ENCODE assay signal across 15 mouse cellular contexts in genomic region chr9:37437772-37438735, GRCm38 (mm10). TPM values are rescaled to one million over a fixed set of nuclear protein-coding genes. Genes with fewer than 3 reads are reported as not detected.
DNase-seq lines count a peak whose midpoint lies in the region; ATAC-seq and TF ChIP-seq lines count a peak whose summit lies in the region.
"Had no signal": no experiment of that assay in that cellular context is flagged by ENCODE, and none has a peak within 500 bp of the region (broad histone marks: within the 10 kb centered on the region; RNA-seq: fewer than 3 reads in every experiment).

No protein-coding gene starts in this region.

- no peak overlapping the region for H3K27ac ChIP-seq in lung, embryonic 14.5 days (ENCODE audit: low read depth)
- peak overlapping the region; percentile 32 for H3K27ac ChIP-seq in forebrain, embryonic 12.5 days
- H3K27ac ChIP-seq in hindbrain, postnatal 0 days: no peak overlapping the region
- H3K27ac ChIP-seq: embryonic facial prominence, embryonic 12.5 days had no signal

- ATAC-seq in lung, embryonic 14.5 days (ENCODE audit: insufficient read depth): peak; percentile 55; the same call in 1 of the 2 replicates
- ATAC-seq in forebrain, embryonic 12.5 days (ENCODE audit: low FRiP score): peak; percentile 70
- ATAC-seq in hindbrain, postnatal 0 days: peak; percentile 67; the same call in 1 of the 2 replicates

- TF ChIP-seq CTCF in lung, embryonic 14.5 days (IDR thresholded peaks at IDR 0.05; ENCODE audit: low read depth): no peak
- no peak for TF ChIP-seq CTCF in hindbrain, postnatal 0 days (IDR thresholded peaks at IDR 0.05; ENCODE audit: low read depth)

- H3K9ac ChIP-seq in lung, embryonic 14.5 days: no peak overlapping the region
- no peak overlapping the region for H3K9ac ChIP-seq in forebrain, embryonic 12.5 days
- H3K9ac ChIP-seq in hindbrain, postnatal 0 days (replicated peaks; ENCODE audit: low read length): no peak overlapping the region
- H3K9ac ChIP-seq: embryonic facial prominence, embryonic 12.5 days had no signal

- intact Hi-C loops in heart, postnatal 10 days (cut with DNase I): no loop called here

- H3K4me2 ChIP-seq in lung, embryonic 14.5 days: no peak overlapping the region
- no peak overlapping the region for H3K4me2 ChIP-seq in forebrain, embryonic 12.5 days
- H3K4me2 ChIP-seq in hindbrain, postnatal 0 days (ENCODE audit: low read depth, low read length): no peak overlapping the region
- H3K4me2 ChIP-seq: embryonic facial prominence, embryonic 12.5 days had no signal

- WGBS in lung, embryonic 14.5 days: 24% methylated on average over 3 of the region's 3 CpGs
- WGBS in forebrain, embryonic 12.5 days: 59% methylated on average over 3 of the region's 3 CpGs
- WGBS in hindbrain, postnatal 0 days: 17% methylated on average over 3 of the region's 3 CpGs

- H3K4me1 ChIP-seq in lung, embryonic 14.5 days (ENCODE audit: insufficient read depth): 0 out of 2 replicates have a peak, but pooled peaks cover under 1% of the 10 kb centered on the region
- peaks cover 26% of the 10 kb centered on the region for H3K4me1 ChIP-seq in forebrain, embryonic 12.5 days
- H3K4me1 ChIP-seq in hindbrain, postnatal 0 days (ENCODE audit: insufficient read depth, low read length): no peaks in the 10 kb centered on the region

- no peak overlapping the region for H3K4me3 ChIP-seq in lung, embryonic 14.5 days (ENCODE audit: low read depth, low read length)
- H3K4me3 ChIP-seq in forebrain, embryonic 12.5 days (replicated peaks): no peak overlapping the region
- no peak overlapping the region for H3K4me3 ChIP-seq in hindbrain, postnatal 0 days (ENCODE audit: low read length)
- H3K4me3 ChIP-seq: embryonic facial prominence, embryonic 12.5 days had no signal

- H3K36me3 ChIP-seq in lung, embryonic 14.5 days (ENCODE audit: insufficient read depth): no peaks in the 10 kb centered on the region
- no peaks in the 10 kb centered on the region for H3K36me3 ChIP-seq in forebrain, embryonic 12.5 days (replicated peaks)
- H3K36me3 ChIP-seq in hindbrain, postnatal 0 days (ENCODE audit: insufficient read depth, low read length): no peaks in the 10 kb centered on the region
- H3K36me3 ChIP-seq: embryonic facial prominence, embryonic 12.5 days had no signal

- DNase-seq in heart, postnatal 4 days: peak; percentile 12
- no peak for DNase-seq in heart, adult 8-10 months (ENCODE audit: low spot score)
- DNase-seq in lung, embryonic 14.5 days: peak; percentile 50
- no peak for DNase-seq in lung, postnatal 25 days (ENCODE audit: low spot score)
- no peak for DNase-seq in hindbrain, postnatal 0 days (ENCODE audit: low spot score)
- no peak for DNase-seq in spleen, postnatal 36 days (ENCODE audit: low spot score in 2 of 2)
- no peak for DNase-seq in heart, postnatal 10 days
- DNase-seq: adrenal gland, postnatal 14 days; cerebellum, adult 8-10 months had no signal

- peaks cover 31% of the 10 kb centered on the region for H3K27me3 ChIP-seq in lung, embryonic 14.5 days (ENCODE audit: insufficient read depth, low read length)
- peaks cover 33% of the 10 kb centered on the region for H3K27me3 ChIP-seq in forebrain, embryonic 12.5 days
- H3K27me3 ChIP-seq in hindbrain, postnatal 0 days (ENCODE audit: insufficient read depth, low read length): peaks cover 25% of the 10 kb centered on the region

- H3K9me3 ChIP-seq in lung, embryonic 14.5 days (ENCODE audit: low read depth, low read length): no peaks in the 10 kb centered on the region
- H3K9me3 ChIP-seq in forebrain, embryonic 12.5 days: no peaks in the 10 kb centered on the region
- H3K9me3 ChIP-seq in hindbrain, postnatal 0 days (ENCODE audit: low read length): no peaks in the 10 kb centered on the region
- H3K9me3 ChIP-seq: embryonic facial prominence, embryonic 12.5 days had no signal

RNA-seq across cellular contexts. Expression of gene Robo3, which starts 5.0 kb away (rescaled TPM):
- under 1 TPM in 1 of 2 experiments, not detected in 1; 0.05 TPM for total RNA-seq in heart, postnatal 4 days (2021)
- total RNA-seq in heart, adult 8-10 months (2022): not detected
- 0.24 and 0.41 TPM in 2 replicates for polyA plus RNA-seq in lung, embryonic 14.5 days (2014; fragmentation: Nextera tagmentation; extraction: Ambion mirVana)
- polyA plus RNA-seq in forebrain, embryonic 12.5 days (2016; fragmentation: Nextera tagmentation; extraction: Ambion mirVana): 22.7 and 24.1 TPM in 2 replicates
- 2.0 and 2.8 TPM in 2 replicates for total RNA-seq in hindbrain, postnatal 0 days (2014; rRNA removed)
- 1.5 and 1.6 TPM in 2 replicates for polyA plus RNA-seq in hindbrain, postnatal 0 days (2015; fragmentation: Nextera tagmentation; extraction: Ambion mirVana)
- total RNA-seq in heart, postnatal 10 days (2021): not detected
- total RNA-seq: liver, adult 2 months had no signal
- polyA plus RNA-seq: heart, embryonic 16.5 days; stomach, embryonic 14.5 days had no signal

RNA-seq across cellular contexts. Expression of gene Robo4, which starts 36.4 kb away (rescaled TPM):
- 10 to 100 TPM; 32.6 to 33.2 TPM for total RNA-seq in heart, postnatal 4 days (2021)
- 10 to 100 TPM; 21.3 to 39.4 (median 32.2) TPM for total RNA-seq in heart, adult 8-10 months (2022)
- polyA plus RNA-seq in lung, embryonic 14.5 days (2014; fragmentation: Nextera tagmentation; extraction: Ambion mirVana): 22.8 and 25.8 TPM in 2 replicates
- 4.8 and 5.4 TPM in 2 replicates for polyA plus RNA-seq in forebrain, embryonic 12.5 days (2016; fragmentation: Nextera tagmentation; extraction: Ambion mirVana)
- 12.5 and 13.1 TPM in 2 replicates for total RNA-seq in hindbrain, postnatal 0 days (2014; rRNA removed)
- polyA plus RNA-seq in hindbrain, postnatal 0 days (2015; fragmentation: Nextera tagmentation; extraction: Ambion mirVana): 3.6 and 4.5 TPM in 2 replicates
- 10 to 100 TPM; 40.9 to 50.6 TPM for total RNA-seq in heart, postnatal 10 days (2021)
- polyA plus RNA-seq: C2C12 had no signal

RNA-seq across cellular contexts. Expression of gene Msantd2, which starts 51.1 kb away (rescaled TPM):
- 10 to 100 TPM; 15.2 to 20.6 TPM for total RNA-seq in heart, postnatal 4 days (2021)
- 1 to 10 TPM; 3.5 to 7.7 (median 5.4) TPM for total RNA-seq in heart, adult 8-10 months (2022)
- polyA plus RNA-seq in lung, embryonic 14.5 days (2014; fragmentation: Nextera tagmentation; extraction: Ambion mirVana): 32.4 and 35.7 TPM in 2 replicates
- polyA plus RNA-seq in forebrain, embryonic 12.5 days (2016; fragmentation: Nextera tagmentation; extraction: Ambion mirVana): 46.9 and 47.3 TPM in 2 replicates
- 20.0 and 34.0 TPM in 2 replicates for total RNA-seq in hindbrain, postnatal 0 days (2014; rRNA removed)
- polyA plus RNA-seq in hindbrain, postnatal 0 days (2015; fragmentation: Nextera tagmentation; extraction: Ambion mirVana): 16.1 and 17.8 TPM in 2 replicates
- total RNA-seq in heart, postnatal 10 days (2021): 10 to 100 TPM; 11.7 to 16.4 TPM

Comparison
In these comparisons a context has a peak if more than half of its experiments do, and no peak if none do; other contexts are left out.
1. DNase-seq: peak in heart, postnatal 4 days (single experiment) and lung, embryonic 14.5 days (single experiment); none in heart, adult 8-10 months (single experiment), lung, postnatal 25 days (single experiment), hindbrain, postnatal 0 days (single experiment), spleen, postnatal 36 days (0 of 2) and heart, postnatal 10 days (0 of 2).
2. Peak in every context shown above with its lines, with median percentiles within 50 percentile points of each other: ATAC-seq.